Mouse (Mus musculus): ENCODE results near the gene Zbtb2.

The Zbtb2 gene

DNA sequence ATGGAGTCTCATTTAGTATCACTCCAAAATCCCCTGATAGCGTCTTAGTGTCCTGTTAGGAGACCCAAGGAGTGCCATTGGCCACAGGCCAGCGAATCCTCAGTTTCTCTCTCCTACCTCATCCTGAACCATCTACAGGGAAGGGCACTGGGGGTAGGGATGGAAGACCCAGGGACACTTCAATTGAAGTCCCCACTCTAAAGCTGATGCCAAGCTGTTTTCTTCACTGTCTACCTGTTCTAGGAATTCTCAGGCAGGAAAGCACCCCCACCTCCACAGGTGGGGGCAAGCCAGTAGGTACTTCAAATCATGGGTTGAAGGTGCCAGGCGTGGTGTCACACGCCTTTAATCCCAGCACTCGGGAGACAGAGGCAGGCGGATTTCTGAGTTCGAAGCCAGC is 3.7 kb downstream of the Zbtb2 start:
- DNase-seq, result peak; percentile 51

DNA sequence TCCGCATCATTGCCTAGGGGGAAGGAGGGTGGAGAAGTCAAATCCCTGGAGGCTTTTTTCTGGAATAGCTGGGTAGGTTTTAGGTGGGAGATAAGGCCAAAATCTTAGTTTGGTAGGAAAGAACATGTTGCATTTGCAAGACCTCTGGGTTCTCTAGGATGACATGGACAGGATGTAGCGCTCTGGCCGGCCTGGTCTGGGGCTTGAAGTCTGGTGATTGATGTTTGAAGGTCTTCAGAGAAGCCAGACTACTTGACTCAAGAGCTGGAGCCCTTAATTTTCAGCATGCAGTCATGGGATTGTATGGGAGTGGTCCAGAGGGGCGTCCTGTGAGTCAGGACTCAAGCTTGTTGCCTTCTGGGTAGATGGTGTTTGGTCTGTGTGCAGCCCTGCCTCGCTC is 7.2 kb downstream of the Zbtb2 start:
- no peak for DNase-seq

DNA sequence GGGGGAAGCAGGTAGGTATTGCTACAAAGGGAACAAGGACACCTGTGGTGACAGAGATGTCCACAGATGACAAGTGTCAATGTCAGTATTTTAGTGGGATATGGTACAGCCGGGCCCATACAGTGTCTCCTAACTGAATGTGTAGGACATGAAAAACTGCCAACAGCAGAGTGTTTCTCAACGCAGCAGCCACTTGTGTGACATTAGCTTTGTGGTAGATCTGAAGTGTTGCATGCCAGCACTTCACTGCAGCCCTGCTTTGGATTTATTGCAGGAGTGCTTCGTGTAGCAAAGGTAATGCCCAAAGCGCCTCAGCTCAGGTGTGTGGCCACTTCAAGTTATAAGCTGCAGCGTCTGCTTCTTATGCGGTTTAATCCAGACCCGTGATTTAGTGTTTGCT is 11.0 kb downstream of the Zbtb2 start:
- no peak for DNase-seq

DNA sequence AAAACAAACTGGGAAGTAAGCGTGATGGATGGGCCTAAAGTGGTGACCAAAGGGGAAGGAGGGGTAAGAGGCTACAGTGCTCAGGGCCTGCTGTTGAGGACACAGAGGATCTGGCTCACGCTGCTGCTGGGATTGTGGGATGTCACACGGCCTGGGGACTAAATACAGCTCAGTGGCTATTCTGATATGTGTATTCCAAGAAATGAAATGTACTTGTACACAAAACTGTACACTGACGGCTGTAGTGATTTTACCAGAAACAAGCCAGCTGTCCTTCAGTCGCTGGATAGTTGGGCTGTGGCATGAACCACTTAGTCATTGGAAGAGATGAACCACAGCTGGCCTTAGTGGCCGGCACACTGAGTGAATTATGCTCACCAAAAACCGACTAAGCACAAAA is 11.4 kb downstream of the Zbtb2 start:
- no peak for DNase-seq

DNA sequence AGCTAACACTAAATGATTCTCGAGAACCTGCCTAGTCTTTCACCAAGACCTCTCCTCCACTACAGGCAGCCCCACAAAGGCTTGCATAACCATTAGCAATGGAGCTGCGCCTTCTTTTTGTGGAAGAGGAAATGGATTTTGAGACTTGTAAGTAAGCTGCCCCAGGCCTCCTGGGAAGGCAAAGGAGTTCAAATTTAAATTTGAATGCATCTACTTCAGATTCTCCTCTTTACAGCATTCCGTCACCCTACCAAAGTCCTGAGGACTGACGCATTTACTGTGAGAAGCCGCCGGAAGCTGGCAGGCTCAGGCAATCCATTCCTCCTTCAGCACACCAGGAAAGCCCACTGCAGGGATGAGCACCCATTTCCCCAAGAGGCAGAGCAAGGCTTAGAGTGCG is 12.6 kb downstream of the Zbtb2 start:
- DNase-seq, result no peak

DNA sequence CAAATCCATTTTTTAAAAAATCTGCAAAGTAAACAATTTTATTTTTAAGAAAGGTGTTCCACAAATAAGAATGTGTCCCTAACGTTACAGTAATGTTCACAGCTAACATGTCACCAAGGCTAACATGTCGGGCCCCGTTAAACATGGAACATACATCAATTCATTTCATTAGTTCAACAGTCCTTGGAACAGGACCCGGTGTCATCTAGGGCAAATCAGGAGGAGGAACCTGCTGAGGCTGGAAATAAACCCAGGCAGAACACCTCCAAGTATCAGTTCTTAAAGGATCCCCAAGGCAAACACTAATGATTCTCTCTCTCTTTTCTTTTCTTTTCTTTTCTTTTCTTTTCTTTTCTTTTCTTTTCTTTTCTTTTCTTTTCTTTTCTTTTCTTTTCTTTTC is 13.2 kb downstream of the Zbtb2 start:
- no peak for DNase-seq

DNA sequence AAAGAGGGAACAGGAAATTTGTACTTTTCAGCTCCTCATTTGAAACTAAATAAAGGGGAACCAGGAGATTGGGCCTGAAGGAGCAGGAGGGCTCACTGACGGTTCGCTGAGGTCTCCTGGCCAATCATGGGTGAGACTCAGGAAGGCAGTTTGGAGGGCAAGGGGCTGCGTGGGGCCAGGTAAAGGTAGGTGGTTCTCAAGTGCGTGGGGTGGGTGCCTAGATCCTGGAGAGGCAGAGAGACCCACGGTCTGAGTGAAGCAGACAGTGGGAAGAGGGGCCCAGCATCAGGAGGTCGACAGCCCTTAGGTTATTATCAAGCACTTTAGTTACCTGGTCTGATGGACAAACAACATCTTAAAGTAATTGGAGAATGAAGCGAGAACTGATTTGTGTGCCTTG is 13.7 kb downstream of the Zbtb2 start:
- DNase-seq, result no peak

DNA sequence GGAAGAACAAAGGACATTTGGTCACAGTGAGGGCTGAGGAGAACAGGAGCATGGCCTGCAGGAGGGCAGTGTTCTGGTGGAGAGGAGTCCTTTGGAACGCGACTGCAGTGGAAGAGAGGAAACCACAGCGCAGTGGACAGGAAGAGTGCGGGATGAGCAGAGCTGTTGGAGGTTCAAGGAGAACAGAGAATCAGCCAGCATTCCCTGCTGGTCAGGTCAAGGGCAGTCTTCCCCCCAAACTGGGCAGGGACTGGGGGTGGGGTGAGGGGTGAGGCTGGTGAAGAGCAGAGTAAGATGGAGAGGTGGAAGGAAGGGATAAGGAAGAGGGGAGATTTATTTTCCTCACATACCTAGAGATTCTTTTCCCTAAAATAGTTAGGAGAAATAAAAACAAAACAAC is 14.3 kb downstream of the Zbtb2 start:
- no peak for DNase-seq

DNA sequence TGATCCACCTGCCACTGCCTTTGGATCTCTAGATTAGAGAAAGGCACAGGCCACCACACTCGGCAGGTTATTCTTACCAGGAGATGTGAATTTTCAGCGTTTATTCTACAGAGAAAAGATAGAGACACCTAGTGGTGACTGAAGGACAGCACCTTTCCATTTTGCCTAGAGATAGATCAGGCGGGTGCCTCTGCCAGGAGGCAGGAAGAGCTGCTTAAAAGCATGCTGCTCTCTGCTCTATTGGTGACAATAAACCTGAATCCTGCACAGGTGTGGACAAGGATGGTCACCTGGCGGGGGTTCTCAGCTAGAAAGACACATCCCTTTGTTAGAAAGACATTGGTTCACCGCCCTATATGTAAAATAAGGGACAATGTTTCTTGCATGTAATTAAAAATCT is 15.9 kb downstream of the Zbtb2 start:
- DNase-seq, result peak; percentile 54

DNA sequence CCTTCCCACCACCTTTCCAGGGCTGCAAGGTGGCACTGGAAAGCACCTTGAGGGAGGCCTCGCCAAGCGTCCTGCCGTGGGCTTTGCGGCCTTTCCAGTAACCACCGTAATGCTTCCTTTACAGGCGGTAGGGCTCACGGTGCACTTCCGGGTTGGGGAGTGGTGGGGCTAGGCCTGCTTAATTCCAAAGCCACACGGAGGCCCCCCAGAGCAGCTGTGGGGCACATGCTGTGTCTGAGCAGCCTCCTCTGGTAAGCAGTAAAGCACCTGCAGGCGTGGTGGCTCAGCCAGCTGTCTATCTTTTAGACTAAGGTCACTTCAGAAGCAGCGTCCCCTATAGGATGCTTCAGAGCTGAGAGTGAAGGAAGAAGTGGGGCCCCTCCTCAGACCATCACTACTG is 17.8 kb downstream of the Zbtb2 start:
- no peak for DNase-seq

DNA sequence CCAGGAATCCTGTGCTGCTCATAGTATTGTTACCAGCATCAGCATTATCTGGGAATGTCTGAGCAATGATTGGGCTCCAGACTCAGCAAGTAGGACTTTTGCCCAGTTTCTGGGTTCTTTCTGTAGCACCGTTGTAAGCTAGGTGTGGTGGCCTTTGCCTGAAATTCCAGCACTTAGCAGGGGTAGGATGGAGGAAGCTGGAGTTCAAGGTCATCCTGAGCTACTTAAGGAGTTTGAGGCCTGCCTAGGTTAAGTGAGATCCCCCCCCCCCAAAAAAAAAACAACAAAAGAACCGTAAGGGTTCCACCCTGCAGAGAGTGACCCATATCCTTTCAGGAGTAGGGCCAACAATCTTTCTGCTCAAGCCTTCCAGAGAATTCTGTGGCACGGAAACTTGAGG is 23.3 kb downstream of the Zbtb2 start:
- DNase-seq, result no peak

DNA sequence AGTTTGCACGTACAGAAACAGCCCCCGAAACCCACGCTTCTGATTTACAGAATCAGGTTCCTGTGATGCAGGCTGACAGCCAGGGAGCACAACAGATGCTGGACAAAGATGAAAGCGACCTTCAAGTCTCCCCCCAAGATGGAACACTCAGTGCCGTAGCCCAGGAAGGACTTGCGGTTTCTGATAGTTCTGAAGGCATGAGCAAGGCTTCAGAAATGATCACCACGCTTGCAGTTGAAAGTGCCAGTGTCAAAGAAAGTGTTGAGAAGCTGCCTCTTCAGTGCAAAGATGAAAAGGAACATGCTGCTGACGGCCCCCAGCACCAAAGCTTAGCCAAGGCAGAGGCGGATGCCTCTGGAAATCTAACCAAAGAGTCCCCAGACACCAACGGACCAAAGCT is 30.5 kb downstream of the Zbtb2 start:
- no peak for DNase-seq

DNA sequence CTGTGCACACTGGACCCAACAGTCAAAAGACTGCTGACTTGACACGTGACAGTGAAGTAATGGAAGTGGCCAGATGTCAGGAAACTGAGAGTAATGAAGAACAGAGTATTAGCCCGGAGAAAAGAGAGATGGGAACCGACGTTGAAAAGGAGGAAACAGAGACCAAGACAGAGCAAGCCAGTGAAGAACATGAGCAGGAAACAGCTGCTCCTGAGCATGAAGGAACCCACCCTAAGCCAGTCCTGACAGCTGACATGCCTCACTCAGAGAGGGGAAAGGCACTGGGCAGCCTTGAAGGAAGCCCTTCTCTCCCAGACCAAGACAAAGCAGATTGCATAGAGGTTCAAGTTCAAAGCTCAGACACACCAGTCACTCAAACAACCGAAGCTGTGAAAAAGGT is 31.3 kb downstream of the Zbtb2 start:
- DNase-seq, result no peak

DNA sequence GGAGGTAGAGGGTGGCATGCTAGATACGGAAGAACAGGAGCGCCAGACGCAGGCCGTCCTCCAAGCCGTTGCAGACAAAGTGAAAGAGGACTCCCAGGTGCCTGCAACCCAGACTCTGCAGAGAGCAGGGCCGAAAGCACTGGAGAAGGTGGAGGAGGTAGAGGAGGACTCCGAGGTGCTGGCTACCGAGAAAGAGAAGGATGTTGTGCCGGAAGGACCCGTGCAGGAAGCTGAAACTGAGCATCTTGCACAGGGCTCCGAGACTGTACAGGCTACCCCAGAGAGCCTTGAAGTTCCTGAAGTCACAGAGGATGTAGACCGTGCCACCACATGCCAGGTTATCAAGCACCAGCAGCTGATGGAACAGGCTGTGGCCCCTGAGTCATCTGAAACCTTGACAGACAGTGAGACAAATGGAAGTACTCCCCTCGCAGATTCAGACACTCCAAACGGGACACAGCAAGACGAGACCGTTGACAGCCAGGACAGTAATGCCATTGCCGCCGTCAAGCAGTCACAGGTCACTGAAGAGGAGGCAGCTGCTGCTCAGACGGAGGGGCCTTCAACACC is 31.9 kb downstream of the Zbtb2 start:
- no peak for DNase-seq

DNA sequence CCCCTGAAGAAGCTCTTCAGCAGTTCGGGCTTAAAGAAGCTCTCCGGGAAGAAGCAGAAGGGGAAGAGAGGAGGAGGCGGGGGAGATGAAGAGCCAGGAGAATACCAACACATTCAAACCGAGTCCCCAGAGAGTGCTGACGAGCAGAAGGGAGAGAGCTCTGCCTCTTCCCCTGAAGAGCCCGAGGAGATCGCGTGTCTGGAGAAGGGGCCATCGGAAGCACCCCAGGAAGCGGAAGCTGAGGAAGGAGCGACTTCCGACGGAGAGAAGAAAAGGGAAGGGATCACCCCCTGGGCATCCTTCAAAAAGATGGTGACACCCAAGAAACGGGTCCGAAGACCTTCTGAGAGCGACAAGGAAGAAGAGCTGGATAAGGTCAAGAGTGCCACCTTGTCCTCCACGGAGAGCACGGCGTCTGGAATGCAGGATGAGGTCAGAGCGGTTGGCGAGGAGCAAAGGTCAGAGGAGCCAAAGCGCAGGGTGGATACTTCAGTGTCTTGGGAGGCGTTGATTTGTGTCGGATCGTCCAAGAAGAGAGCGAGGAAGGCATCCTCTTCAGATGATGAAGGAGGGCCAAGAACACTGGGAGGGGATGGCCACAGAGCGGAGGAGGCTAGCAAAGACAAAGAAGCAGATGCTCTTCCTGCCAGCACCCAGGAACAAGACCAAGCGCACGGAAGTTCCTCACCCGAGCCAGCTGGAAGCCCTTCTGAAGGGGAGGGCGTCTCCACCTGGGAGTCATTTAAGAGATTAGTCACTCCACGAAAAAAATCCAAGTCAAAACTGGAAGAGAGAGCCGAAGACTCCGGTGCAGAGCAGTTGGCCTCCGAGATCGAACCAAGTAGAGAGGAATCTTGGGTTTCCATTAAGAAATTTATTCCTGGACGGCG is 33.3 kb downstream of the Zbtb2 start:
- no peak for DNase-seq

DNA sequence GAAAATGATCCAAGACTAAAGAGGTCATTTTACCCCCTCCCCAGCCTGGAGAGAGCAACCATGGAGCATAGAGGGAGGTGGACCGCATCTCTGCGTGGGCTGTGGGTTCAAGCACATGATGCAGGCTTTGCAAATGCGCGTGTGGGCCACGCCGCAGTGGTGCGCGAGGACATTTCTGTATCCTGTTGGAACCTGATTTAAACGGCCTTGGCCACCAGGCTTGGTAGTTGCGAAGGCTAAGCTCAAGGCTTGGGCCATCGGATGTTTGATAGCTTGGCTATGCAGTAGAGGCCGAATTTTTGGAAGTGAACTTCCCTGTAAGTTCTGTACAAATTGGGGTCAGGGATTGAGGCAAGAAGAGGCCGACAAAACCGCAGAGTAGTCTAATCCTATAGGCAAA is 40.3 kb downstream of the Zbtb2 start:
- DNase-seq, result no peak

DNA sequence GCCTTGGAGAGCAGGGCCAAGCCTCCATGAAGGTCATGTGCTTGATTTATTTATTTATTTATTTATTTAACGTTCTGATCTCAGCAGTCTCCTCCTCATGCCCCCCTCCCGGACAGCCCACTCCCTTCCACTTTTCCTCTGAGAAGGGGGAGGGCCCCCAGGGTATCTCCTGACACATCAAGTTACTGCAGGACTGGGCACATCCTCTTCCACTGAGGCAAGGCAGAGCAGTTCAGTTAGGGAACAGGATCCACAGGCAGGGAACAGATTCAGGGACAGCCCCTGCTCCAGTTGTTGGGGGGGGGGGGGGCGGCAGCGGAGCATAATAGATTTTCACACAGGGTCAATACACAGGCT is 40.8 kb downstream of the Zbtb2 start:
- no peak for DNase-seq

DNA sequence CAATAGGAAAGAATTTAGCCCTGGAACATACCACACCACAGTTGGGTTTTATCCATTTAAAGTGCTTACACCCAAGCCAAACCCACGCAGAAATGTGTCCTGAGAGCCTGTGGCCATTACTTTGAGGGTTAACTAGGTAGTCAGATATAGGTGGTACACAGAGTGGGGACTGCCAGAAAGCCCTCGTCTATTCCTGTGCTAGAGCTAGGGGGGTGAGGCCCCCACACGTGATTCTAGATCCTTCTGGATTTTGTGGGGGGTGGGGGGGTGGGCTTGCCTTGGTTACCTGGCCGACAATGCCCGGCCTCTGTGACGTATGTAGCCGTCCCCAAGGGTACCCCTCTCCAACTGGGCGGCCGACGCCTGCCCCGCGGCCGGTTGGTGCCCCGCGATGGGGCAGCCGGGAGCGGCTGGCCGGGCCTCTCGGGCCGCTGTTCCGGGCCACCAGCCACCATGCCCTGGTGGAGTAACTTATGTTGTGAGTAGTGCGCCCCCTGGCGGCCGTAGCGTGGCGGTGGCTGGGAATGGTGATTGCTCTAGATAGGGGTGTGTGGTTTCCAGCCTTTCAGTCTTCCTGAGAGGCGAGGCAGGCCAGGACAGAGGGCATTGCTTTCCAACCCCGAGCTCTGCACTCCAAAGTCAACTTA is 41.3 kb downstream of the Zbtb2 start:
- peak; percentile 87 for DNase-seq

DNA sequence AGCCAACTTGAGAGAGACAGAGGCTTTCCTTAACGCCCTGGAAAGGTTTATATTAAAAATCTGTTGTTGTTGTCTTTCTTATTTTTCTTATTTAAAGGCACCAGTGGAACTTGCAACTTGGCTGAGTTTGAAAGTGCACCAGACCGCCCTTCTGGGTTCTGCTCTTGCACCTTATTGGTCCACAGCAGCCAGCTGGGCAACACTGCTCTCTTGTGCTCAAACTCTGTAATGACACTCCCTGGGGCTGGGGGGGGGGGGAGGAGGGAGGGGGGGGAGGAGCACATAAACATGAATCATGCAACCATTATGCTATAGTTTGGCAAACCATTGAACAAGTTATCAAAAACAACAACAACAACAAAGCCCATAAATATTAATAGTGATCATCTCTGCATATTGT is 46.5 kb downstream of the Zbtb2 start:
- DNase-seq, result no peak

DNA sequence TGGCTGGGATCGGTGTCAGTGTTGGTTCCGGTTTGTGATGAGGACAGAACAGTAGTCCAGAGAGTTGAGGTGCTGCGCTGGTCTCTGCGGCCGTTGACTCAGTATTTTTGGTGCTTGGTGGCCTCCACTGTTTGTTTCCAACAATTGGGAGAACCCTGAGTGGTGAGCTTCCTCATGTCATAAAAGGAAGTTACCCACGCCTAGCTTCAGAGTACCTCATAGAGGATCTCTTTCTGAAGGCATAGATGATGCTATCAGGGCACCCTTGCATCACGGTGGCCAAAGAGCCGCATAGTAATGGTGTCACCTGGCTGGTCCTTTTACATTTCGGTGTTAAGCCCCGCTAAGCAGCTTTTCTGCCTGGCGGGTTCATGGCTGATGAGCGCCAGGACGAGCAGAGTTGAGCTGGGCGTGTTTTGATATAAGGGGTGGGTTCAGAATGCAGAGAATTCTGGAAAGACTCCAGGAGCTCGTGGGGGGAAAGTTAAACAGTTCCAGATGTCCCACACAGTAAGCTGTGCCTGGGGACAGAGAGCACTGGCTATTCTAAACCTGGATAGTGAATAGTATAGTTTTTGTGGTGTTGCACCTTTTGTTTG is 48.9 kb downstream of the Zbtb2 start:
- DNase-seq, result no peak

DNA sequence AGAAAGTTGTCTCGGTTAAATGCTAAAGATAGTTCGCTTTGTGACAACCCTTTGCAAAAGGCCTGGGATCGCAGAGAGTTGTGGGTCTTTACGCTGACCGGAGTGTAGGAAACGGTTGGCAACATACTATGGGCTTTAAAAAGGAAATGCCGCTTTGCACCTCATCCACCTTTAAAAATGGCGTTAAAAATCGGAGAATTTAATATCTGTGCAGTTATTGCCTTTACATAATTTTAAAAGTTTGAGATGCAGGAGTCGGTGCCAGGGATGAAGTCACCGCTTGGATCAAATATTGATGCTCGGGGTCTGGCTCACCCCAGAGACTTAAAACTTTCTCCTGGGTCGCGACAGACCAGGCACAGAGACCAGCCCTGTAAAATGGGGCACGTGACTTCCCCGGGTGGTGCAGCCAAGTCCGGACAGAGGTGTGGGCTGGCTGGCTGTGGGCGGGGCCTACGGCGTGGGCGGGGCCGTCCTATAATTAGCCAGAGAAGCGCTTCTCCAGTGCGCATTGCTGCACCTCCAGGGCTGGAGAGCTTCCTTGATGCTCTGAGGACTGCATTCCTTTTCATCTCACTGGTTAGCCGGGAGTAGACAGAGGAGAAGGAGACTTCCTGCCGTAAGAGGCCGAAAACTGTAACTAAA is 53.7 kb downstream of the Zbtb2 start:
- DNase-seq, result peak; percentile 65

DNA sequence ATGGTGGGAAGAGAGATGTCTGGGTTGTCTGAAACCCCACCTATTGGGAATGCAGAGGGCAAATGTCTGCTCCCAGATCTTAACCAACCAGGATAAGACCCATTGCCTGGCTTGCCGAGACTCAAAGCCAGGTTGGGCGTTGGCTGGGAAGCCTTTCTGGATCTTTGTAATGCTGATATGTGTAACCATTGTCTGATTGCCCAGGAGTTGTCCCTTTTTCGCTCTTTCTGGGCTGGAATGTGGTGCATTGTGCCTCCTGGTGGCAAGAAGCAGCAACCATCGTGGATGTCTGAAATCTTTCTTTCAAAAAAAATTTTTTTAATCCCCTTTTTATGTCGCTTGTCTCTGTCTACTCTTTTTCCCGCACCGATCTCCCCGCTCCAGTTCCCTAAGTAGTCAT is 54.6 kb downstream of the Zbtb2 start:
- peak; percentile 47 for DNase-seq

DNA sequence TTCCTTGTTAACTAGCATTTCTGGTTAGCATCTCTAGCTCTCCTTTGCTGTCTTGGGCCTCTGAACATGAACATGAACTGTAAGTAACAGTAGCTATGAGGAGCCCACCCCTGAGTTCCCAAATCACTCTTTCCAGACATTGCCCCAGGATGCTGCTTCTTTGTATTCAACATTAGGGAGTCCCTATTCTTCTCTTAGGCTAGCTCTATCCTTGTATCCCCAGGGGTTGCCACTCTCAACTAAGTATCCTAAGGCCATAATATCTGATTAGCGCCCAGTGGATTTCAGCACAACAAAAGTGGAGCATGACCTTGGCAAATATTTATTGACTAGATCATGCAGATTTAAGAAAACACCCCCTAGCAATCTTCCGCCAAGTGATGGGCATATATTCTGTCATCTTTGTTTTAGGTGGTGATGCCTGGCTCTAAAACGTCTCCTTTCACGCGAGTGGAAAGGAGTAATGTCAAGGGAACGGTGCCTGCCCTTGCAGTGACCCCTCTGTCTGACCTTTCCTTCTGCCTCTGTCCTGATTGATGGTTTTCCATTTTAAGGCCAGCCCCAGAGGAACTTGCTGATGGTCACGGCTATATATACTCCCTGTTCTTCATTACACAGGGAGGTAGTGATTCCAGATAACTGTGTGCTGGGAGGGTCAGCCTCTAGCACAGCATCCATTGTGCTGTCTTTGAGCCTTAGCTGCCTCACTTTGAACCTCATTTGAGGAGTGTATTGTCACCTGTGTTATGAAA is 55.5 kb downstream of the Zbtb2 start:
- DNase-seq, result no peak

All from cerebellum, adult 11-12 months (tissue).